In the genomic region with DNA sequence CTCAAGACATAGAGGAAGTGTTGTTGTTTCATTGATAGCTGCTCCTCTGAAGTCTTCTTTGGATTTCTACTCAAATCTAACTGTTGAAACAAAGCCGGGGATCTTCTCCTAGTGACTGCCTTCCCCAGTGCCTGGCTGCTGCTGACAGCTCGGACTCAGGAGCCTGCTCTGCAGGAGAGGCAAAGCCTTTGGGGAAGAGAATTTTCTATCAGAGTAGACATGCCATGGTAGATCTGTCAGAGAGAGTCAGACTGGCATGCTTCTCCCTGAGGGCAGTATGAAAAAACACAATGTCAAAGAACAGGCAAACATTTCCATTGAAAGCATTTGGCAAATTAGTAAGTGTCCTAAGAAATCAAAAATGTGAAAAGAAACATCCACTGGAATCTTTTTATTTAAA, we compare ENCODE assay signal across 19 mouse cellular contexts. TPM values are rescaled to one million over a fixed set of nuclear protein-coding genes. Genes with fewer than 3 reads are reported as not detected.
DNase-seq lines count a peak whose midpoint lies in the region; ATAC-seq and TF ChIP-seq lines count a peak whose summit lies in the region.
"Had no signal": no experiment of that assay in that cellular context is flagged by ENCODE, and none has a peak within 500 bp of the region (broad histone marks: within the 10 kb centered on the region; RNA-seq: fewer than 3 reads in every experiment).

No protein-coding gene starts in this region.

- H3K4me3 ChIP-seq in hindbrain, postnatal 0 days (ENCODE audit: low read length) = no peak overlapping the region
- no peak overlapping the region for H3K4me3 ChIP-seq in hindbrain, embryonic 10.5 days
- no peak overlapping the region for H3K4me3 ChIP-seq in midbrain, postnatal 0 days (ENCODE audit: low read depth, low read length)
- H3K4me3 ChIP-seq in midbrain, embryonic 16.5 days (ENCODE audit: low read depth, low read length) = no peak overlapping the region
- no peak overlapping the region for H3K4me3 ChIP-seq in heart, embryonic 10.5 days
- H3K4me3 ChIP-seq: embryonic facial prominence, embryonic 13.5 days; forebrain, embryonic 13.5 days; forebrain, embryonic 15.5 days had no signal

- H3K4me2 ChIP-seq in hindbrain, postnatal 0 days (ENCODE audit: low read depth, low read length) = no peak overlapping the region
- no peak overlapping the region for H3K4me2 ChIP-seq in midbrain, postnatal 0 days (ENCODE audit: low read depth, low read length, poor library complexity, severe bottlenecking)
- H3K4me2 ChIP-seq in midbrain, embryonic 16.5 days (ENCODE audit: low read length) = no peak overlapping the region
- H3K4me2 ChIP-seq: embryonic facial prominence, embryonic 13.5 days; forebrain, embryonic 13.5 days; forebrain, embryonic 15.5 days had no signal

- H3K27me3 ChIP-seq in hindbrain, postnatal 0 days (ENCODE audit: insufficient read depth, low read length) = no peaks in the 10 kb centered on the region
- H3K27me3 ChIP-seq in hindbrain, embryonic 10.5 days (ENCODE audit: insufficient read depth, poor library complexity, severe bottlenecking) = no peaks in the 10 kb centered on the region
- no peaks in the 10 kb centered on the region for H3K27me3 ChIP-seq in midbrain, postnatal 0 days (ENCODE audit: insufficient read depth, low read length)
- H3K27me3 ChIP-seq in midbrain, embryonic 16.5 days (ENCODE audit: control insufficient read depth, insufficient read depth, low read depth, low read length) = no peaks in the 10 kb centered on the region
- no peaks in the 10 kb centered on the region for H3K27me3 ChIP-seq in heart, embryonic 10.5 days (ENCODE audit: insufficient read depth, poor library complexity, severe bottlenecking)
- H3K27me3 ChIP-seq: embryonic facial prominence, embryonic 13.5 days; forebrain, embryonic 13.5 days; forebrain, embryonic 15.5 days had no signal

- DNase-seq in hindbrain, postnatal 0 days (ENCODE audit: low spot score) = peak; percentile 6
- no peak for DNase-seq in hindbrain, embryonic 10.5 days (ENCODE audit: low spot score)
- peak; percentile 14 for DNase-seq in midbrain, postnatal 0 days (ENCODE audit: low spot score)
- peak; percentile 72 for DNase-seq in retina, postnatal 1 day
- no peak for DNase-seq in heart, embryonic 10.5 days (ENCODE audit: low spot score)
- DNase-seq: adrenal gland, adult 2 months; adrenal gland, postnatal 10 days; adrenal gland, postnatal 25 days; cerebellum, adult 11-12 months; cerebellum, adult 2 months; cerebellum, adult 9-10 months; cerebellum, postnatal 25 days; forebrain, postnatal 0 days had no signal

- H3K4me1 ChIP-seq in hindbrain, postnatal 0 days (ENCODE audit: insufficient read depth, low read length) = no peaks in the 10 kb centered on the region
- H3K4me1 ChIP-seq in hindbrain, embryonic 10.5 days (replicated peaks) = no peaks in the 10 kb centered on the region
- H3K4me1 ChIP-seq in midbrain, postnatal 0 days (ENCODE audit: insufficient read depth, low read length) = no peaks in the 10 kb centered on the region
- H3K4me1 ChIP-seq in midbrain, embryonic 16.5 days (ENCODE audit: control insufficient read depth, insufficient read depth, low read length) = no peaks in the 10 kb centered on the region
- no peaks in the 10 kb centered on the region for H3K4me1 ChIP-seq in heart, embryonic 10.5 days
- H3K4me1 ChIP-seq: embryonic facial prominence, embryonic 13.5 days; forebrain, embryonic 13.5 days; forebrain, embryonic 15.5 days had no signal

- WGBS in hindbrain, postnatal 0 days = 44% methylated on average over 2 of the region's 2 CpGs
- whole genome bisulfite sequencing in hindbrain, embryonic 10.5 days = 36% methylated on average over 2 of the region's 2 CpGs
- WGBS in midbrain, postnatal 0 days = 31% methylated on average over 2 of the region's 2 CpGs
- 24% methylated on average over 2 of the region's 2 CpGs for WGBS in midbrain, embryonic 16.5 days
- 28% methylated on average over 2 of the region's 2 CpGs for WGBS in heart, embryonic 10.5 days

- ATAC-seq in hindbrain, postnatal 0 days = no peak
- no peak for ATAC-seq in midbrain, postnatal 0 days (ENCODE audit: low FRiP score)
- ATAC-seq in midbrain, embryonic 16.5 days = no peak
- ATAC-seq: forebrain, embryonic 13.5 days; forebrain, embryonic 15.5 days; forebrain, postnatal 0 days had no signal

- no peak overlapping the region for H3K27ac ChIP-seq in hindbrain, postnatal 0 days
- no peak overlapping the region for H3K27ac ChIP-seq in hindbrain, embryonic 10.5 days
- no peak overlapping the region for H3K27ac ChIP-seq in midbrain, postnatal 0 days (ENCODE audit: low read depth, low read length)
- H3K27ac ChIP-seq in midbrain, embryonic 16.5 days (ENCODE audit: low read length) = no peak overlapping the region
- no peak overlapping the region for H3K27ac ChIP-seq in heart, embryonic 10.5 days
- H3K27ac ChIP-seq: embryonic facial prominence, embryonic 13.5 days; forebrain, embryonic 13.5 days; forebrain, embryonic 15.5 days had no signal

- no peak overlapping the region for H3K9ac ChIP-seq in hindbrain, postnatal 0 days (replicated peaks; ENCODE audit: low read length)
- H3K9ac ChIP-seq in midbrain, postnatal 0 days (replicated peaks; ENCODE audit: low read length, poor library complexity, severe bottlenecking) = no peak overlapping the region
- no peak overlapping the region for H3K9ac ChIP-seq in midbrain, embryonic 16.5 days (ENCODE audit: low read depth, low read length)
- H3K9ac ChIP-seq: embryonic facial prominence, embryonic 13.5 days; forebrain, embryonic 13.5 days; forebrain, embryonic 15.5 days; forebrain, postnatal 0 days had no signal

- TF ChIP-seq CTCF in hindbrain, postnatal 0 days (IDR thresholded peaks at IDR 0.05; ENCODE audit: low read depth) = no peak
- TF ChIP-seq CTCF in midbrain, postnatal 0 days (IDR thresholded peaks at IDR 0.05) = no peak

- no peaks in the 10 kb centered on the region for H3K9me3 ChIP-seq in hindbrain, postnatal 0 days (ENCODE audit: low read length)
- no peaks in the 10 kb centered on the region for H3K9me3 ChIP-seq in hindbrain, embryonic 10.5 days
- H3K9me3 ChIP-seq in midbrain, postnatal 0 days (ENCODE audit: low read length) = no peaks in the 10 kb centered on the region
- no peaks in the 10 kb centered on the region for H3K9me3 ChIP-seq in midbrain, embryonic 16.5 days (replicated peaks; ENCODE audit: control insufficient read depth, low read length, poor library complexity, severe bottlenecking)
- H3K9me3 ChIP-seq in heart, embryonic 10.5 days = no peaks in the 10 kb centered on the region
- H3K9me3 ChIP-seq: embryonic facial prominence, embryonic 13.5 days; forebrain, embryonic 13.5 days; forebrain, embryonic 15.5 days had no signal

- no peaks in the 10 kb centered on the region for H3K36me3 ChIP-seq in hindbrain, postnatal 0 days (ENCODE audit: insufficient read depth, low read length)
- H3K36me3 ChIP-seq in hindbrain, embryonic 10.5 days = no peaks in the 10 kb centered on the region
- H3K36me3 ChIP-seq in midbrain, postnatal 0 days (ENCODE audit: insufficient read depth, low read length) = no peaks in the 10 kb centered on the region
- H3K36me3 ChIP-seq in midbrain, embryonic 16.5 days (ENCODE audit: control insufficient read depth, insufficient read depth, low read length) = no peaks in the 10 kb centered on the region
- H3K36me3 ChIP-seq in heart, embryonic 10.5 days = no peaks in the 10 kb centered on the region
- H3K36me3 ChIP-seq: embryonic facial prominence, embryonic 13.5 days; forebrain, embryonic 15.5 days had no signal

RNA-seq across cellular contexts. Expression of gene Gpr37, which starts 9.4 kb away (rescaled TPM):
- 8.5 and 9.9 TPM in 2 replicates for total RNA-seq in hindbrain, postnatal 0 days (2014; rRNA removed)
- 6.6 and 6.9 TPM in 2 replicates for polyA plus RNA-seq in hindbrain, postnatal 0 days (2015; fragmentation: Nextera tagmentation; extraction: Ambion mirVana)
- 0.95 and 4.2 TPM in 2 replicates for polyA plus RNA-seq in hindbrain, embryonic 10.5 days (2016; fragmentation: Nextera tagmentation; extraction: Ambion mirVana)
- 6.9 and 8.4 TPM in 2 replicates for total RNA-seq in midbrain, postnatal 0 days (2014; rRNA removed)
- polyA plus RNA-seq in midbrain, postnatal 0 days (2015; fragmentation: Nextera tagmentation; extraction: Ambion mirVana) = 6.5 and 6.9 TPM in 2 replicates
- polyA plus RNA-seq in midbrain, embryonic 16.5 days (2015; fragmentation: Nextera tagmentation; extraction: Ambion mirVana) = 5.2 and 7.0 TPM in 2 replicates
- 0.38 and 0.91 TPM in 2 replicates for polyA plus RNA-seq in heart, embryonic 10.5 days (2016; fragmentation: Nextera tagmentation; extraction: Ambion mirVana)
- total RNA-seq: ES-E14, MEL had no signal

Comparison
In these comparisons a context has a peak if more than half of its experiments do, and no peak if none do; other contexts are left out.
1. DNase-seq: peak in hindbrain, postnatal 0 days (single experiment), midbrain, postnatal 0 days (single experiment) and retina, postnatal 1 day (single experiment); none in hindbrain, embryonic 10.5 days (single experiment) and heart, embryonic 10.5 days (single experiment).